Mouse (Mus musculus) hindbrain, embryonic 12.5 days (tissue): ENCODE data around the gene Myl6. TPM values are rescaled to one million over a fixed set of nuclear protein-coding genes. Genes with fewer than 3 reads are reported as not detected.

ENCODE experiments used
- ATAC-seq: fragments of 200-750 bp; cut with Nextera tagmentation; 2 replicates; pipeline ENCODE4 v1.8.0; 2017; ENCODE audit warnings: moderate TSS enrichment; ENCODE audit not compliant: low FRiP score
- H3K27ac ChIP-seq: fragments of 300-500 bp; sonication (generic); 2 replicates; pipeline ENCODE4 v1.5.1; 2016; ENCODE audit warnings: mild to moderate bottlenecking
- H3K27me3 ChIP-seq: fragments of 300-500 bp; sonication (generic); 2 replicates; pipeline ENCODE4 v1.6.1; 2016; ENCODE audit warnings: mild to moderate bottlenecking
- H3K36me3 ChIP-seq: fragments of 300-500 bp; sonication (generic); 2 replicates; pipeline ENCODE4 v1.6.1; 2016; ENCODE audit warnings: mild to moderate bottlenecking
- H3K4me1 ChIP-seq: fragments of 300-500 bp; sonication (generic); 2 replicates; pipeline ENCODE4 v1.6.1; 2016
- H3K4me2 ChIP-seq: fragments of 300-500 bp; sonication (generic); replicated peaks from 2 replicates; pipeline ENCODE4 v1.6.1; 2016; ENCODE audit warnings: mild to moderate bottlenecking
- H3K4me3 ChIP-seq: fragments of 300-500 bp; sonication (generic); 2 replicates; pipeline ENCODE4 v1.5.1; 2016; ENCODE audit warnings: mild to moderate bottlenecking
- H3K9ac ChIP-seq: fragments of 300-500 bp; sonication (generic); 2 replicates; pipeline ENCODE4 v1.6.1; 2016; ENCODE audit warnings: mild to moderate bottlenecking, moderate library complexity
- H3K9me3 ChIP-seq: fragments of 300-500 bp; sonication (generic); replicated peaks from 2 replicates; pipeline ENCODE4 v1.6.1; 2016; ENCODE audit warnings: mild to moderate bottlenecking
- WGBS: fragments of 180-500 bp; shearing (Covaris S2); methylation state at CpG from one replicate; pipeline ENCODE4 v1.1.7; 2016; 5-methylcytosine and 5-hydroxymethylcytosine counted together
- microRNA-seq: library from miRNA; unstranded; fragments of <30 nt; microRNA quantifications from one replicate; pipeline ENCODE4, GENCODE M21; 2017
- polyA plus RNA-seq: library from polyadenylated mRNA; unstranded; fragments of >200 nt; fragmentation: Nextera tagmentation; extraction: Ambion mirVana; gene quantifications from 2 replicates; pipeline ENCODE4 v1.2.1, GENCODE M21; 2016

The Myl6 gene
- polyA plus RNA-seq, 1 experiment from 2014 or later = 860 TPM

GRCm38 (mm10) chr10:128441324-128442119 is 52.4 kb downstream of the Myl6 start:
- Histone ChIP-seq H3K9ac (no peak overlapping the region), H3K4me1 (no peaks in the 10 kb centered on the region), H3K4me2 (no peak overlapping the region), H3K36me3 (peaks cover 47% of the 10 kb centered on the region), H3K9me3 (no peaks in the 10 kb centered on the region), H3K27ac (no peak overlapping the region), H3K4me3 (no peak overlapping the region), H3K27me3 (no peaks in the 10 kb centered on the region)
- 83% methylated on average over 10 of the region's 10 CpGs for WGBS
- ATAC-seq = no peak

Small RNA genes lying within 50 kb of the gene (microRNA-seq; reads per million reads assigned to microRNA genes)
- gene Mir6916 (not detected), gene Mir8105 (not detected)

Other genes with a start within 250 kb of the Myl6 start
- 0.34 and 0.40 TPM in 2 replicates for gene Apon, start 240.0 kb downstream of the Myl6 start, polyA plus RNA-seq
- not detected in 2 replicates for gene Apof, start 225.5 kb downstream of the Myl6 start, polyA plus RNA-seq
- 23.1 and 26.5 TPM in 2 replicates for gene Stat2, start 223.6 kb downstream of the Myl6 start, polyA plus RNA-seq
- 0.22 TPM in 1 of 2 replicates, not detected in the other for gene Il23a, start 195.4 kb downstream of the Myl6 start, polyA plus RNA-seq
- gene Pan2, start 190.8 kb downstream of the Myl6 start, polyA plus RNA-seq = 33.5 and 34.1 TPM in 2 replicates
- 242 and 244 TPM in 2 replicates for gene Cnpy2, start 171.7 kb downstream of the Myl6 start, polyA plus RNA-seq
- gene Cs, start 156.4 kb downstream of the Myl6 start, polyA plus RNA-seq = 207 and 208 TPM in 2 replicates
- 31.7 and 32.8 TPM in 2 replicates for gene Coq10a, start 125.1 kb downstream of the Myl6 start, polyA plus RNA-seq
- 13.6 and 13.7 TPM in 2 replicates for gene Ankrd52, start 117.0 kb downstream of the Myl6 start, polyA plus RNA-seq
- 0.43 TPM in 1 of 2 replicates, not detected in the other for gene Slc39a5, start 92.9 kb downstream of the Myl6 start, polyA plus RNA-seq
- 102 and 104 TPM in 2 replicates for gene Nabp2, start 82.7 kb downstream of the Myl6 start, polyA plus RNA-seq
- 60.8 and 61.4 TPM in 2 replicates for gene Rnf41, start 82.5 kb downstream of the Myl6 start, polyA plus RNA-seq
- 195 and 215 TPM in 2 replicates for gene Smarcc2, start 34.9 kb downstream of the Myl6 start, polyA plus RNA-seq
- 2.9 and 3.3 TPM in 2 replicates for gene Myl6b, start 4.5 kb upstream of the Myl6 start, polyA plus RNA-seq
- gene Esyt1, start 31.7 kb upstream of the Myl6 start, polyA plus RNA-seq = 28.9 and 30.9 TPM in 2 replicates
- gene Zc3h10, start 53.6 kb upstream of the Myl6 start, polyA plus RNA-seq = 20.8 TPM in 2 replicates
- gene Rpl41, start 55.2 kb upstream of the Myl6 start, polyA plus RNA-seq = 2,172 and 2,716 TPM in 2 replicates
- gene Pa2g4, start 71.8 kb upstream of the Myl6 start, polyA plus RNA-seq = 140 and 143 TPM in 2 replicates
- 9.8 and 11.7 TPM in 2 replicates for gene Erbb3, start 95.5 kb upstream of the Myl6 start, polyA plus RNA-seq
- gene Rps26, start 132.6 kb upstream of the Myl6 start, polyA plus RNA-seq = 418 and 515 TPM in 2 replicates
- 8.7 and 9.8 TPM in 2 replicates for gene Ikzf4, start 151.8 kb upstream of the Myl6 start, polyA plus RNA-seq
- gene Suox, start 179.9 kb upstream of the Myl6 start, polyA plus RNA-seq = 15.1 and 16.4 TPM in 2 replicates
- gene Rab5b, start 202.1 kb upstream of the Myl6 start, polyA plus RNA-seq = 96.2 and 103 TPM in 2 replicates
- 3.5 and 6.0 TPM in 2 replicates for gene Pmel, start 210.1 kb upstream of the Myl6 start, polyA plus RNA-seq
- gene Cdk2, start 210.9 kb upstream of the Myl6 start, polyA plus RNA-seq = 74.5 and 75.3 TPM in 2 replicates